Mouse (Mus musculus): ENCODE data around the gene Gm2897.
"Not testable (repeated sequence)": the region's sequence is repeated elsewhere in the genome, so short reads cannot be mapped to it uniquely, and the experiment has no call there.

DNA sequence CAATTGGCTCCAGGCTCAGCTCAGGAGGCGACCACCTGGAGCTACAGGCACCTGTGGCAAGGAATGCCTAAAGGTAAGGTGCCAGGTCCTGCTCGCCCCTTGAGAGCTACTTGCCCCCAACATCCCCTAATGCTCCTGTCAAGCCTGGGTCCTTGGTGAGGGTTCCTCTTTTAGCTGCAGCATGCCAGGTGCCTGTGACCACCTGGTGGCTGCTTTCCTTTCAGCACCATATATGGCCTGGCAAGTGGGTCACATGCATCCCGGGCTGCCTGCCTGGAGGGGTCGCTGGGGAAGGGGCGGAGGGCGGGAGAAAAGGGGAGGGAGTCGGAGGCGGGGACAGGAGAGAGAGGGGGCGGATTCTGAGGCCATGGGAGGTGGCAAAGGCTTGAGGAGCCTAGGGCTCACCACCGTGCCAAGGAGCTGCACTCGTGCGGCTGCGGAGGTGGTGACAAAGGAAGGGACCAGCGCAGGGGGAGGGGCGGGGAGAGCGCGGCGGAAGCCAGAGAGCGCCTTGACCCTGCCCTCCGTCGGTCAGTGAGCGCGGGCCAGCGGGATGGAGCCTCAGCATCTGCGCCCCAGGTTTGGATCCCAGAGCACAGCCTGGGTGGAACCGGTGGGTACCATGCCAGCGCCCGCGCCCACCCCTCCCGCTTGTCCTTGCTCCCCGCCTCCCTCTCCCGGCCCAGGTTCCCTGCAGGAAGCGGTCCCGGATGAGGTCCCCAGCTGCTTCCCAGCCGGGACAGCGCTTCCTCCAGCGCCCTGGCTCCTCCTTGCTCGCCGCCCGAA, at the start of gene Gm2897:
- not testable (repeated sequence) for TF ChIP-seq MAFK (IDR thresholded peaks at IDR 0.05; ENCODE audit: insufficient read depth, low read depth, low read length); ZC3H11A (IDR thresholded peaks at IDR 0.05; ENCODE audit: borderline replicate concordance, low read depth, low read length)
